Mouse (Mus musculus) CH12.LX (cell line): ENCODE measurements around the gene Lmod2. TPM values are rescaled to one million over a fixed set of nuclear protein-coding genes. Genes with fewer than 3 reads are reported as not detected.

ENCODE experiments used
- DNase-seq: peaks from one replicate; pipeline ENCODE4 v3.0.0-alpha.2; 2013; ENCODE audit errors: extremely low read depth
- H3K27ac ChIP-seq: 2 replicates; pipeline ENCODE4 v1.5.1; 2012; ENCODE audit warnings: low read depth, mild to moderate bottlenecking, control low read depth, moderate library complexity; ENCODE audit not compliant: insufficient read depth
- H3K27me3 ChIP-seq: replicated peaks from 2 replicates; pipeline ENCODE3; 2012; ENCODE audit warnings: inconsistent platforms
- H3K36me3 ChIP-seq, 2 experiments: replicated peaks in 1 of 2; 2 replicates each; pipeline versions ENCODE3 to v1.6.1; 2012; ENCODE audit warnings: inconsistent platforms in 1 of 2, low read length in 1 of 2, mild to moderate bottlenecking in 1 of 2, mixed read lengths in 1 of 2, moderate library complexity in 1 of 2; ENCODE audit not compliant: control insufficient read depth in 1 of 2, insufficient read depth in 1 of 2
- H3K4me1 ChIP-seq, 2 experiments: 2 replicates each; pipeline ENCODE4 v1.6.1; 2012; ENCODE audit warnings: inconsistent platforms in 1 of 2, moderate library complexity in 1 of 2; ENCODE audit not compliant: insufficient read depth in 2 of 2, control insufficient read depth in 1 of 2
- H3K4me2 ChIP-seq: 2 replicates; pipeline ENCODE4 v1.6.1; 2012; ENCODE audit warnings: low read depth, mild to moderate bottlenecking, control low read depth; ENCODE audit not compliant: poor library complexity, insufficient read depth, severe bottlenecking
- H3K4me3 ChIP-seq, 3 experiments: fragments of 150-350 bp in 1 of 3; sonication (generic) in 1 of 3; replicated peaks in 1 of 3; 2 replicates each; pipeline versions ENCODE3 to v1.5.1; 2011 to 2012; ENCODE audit warnings: low read depth in 2 of 3, low read length in 2 of 3, mild to moderate bottlenecking in 2 of 3, moderate library complexity in 2 of 3, control low read depth in 1 of 3, improper control_type of control experiment in 1 of 3, inconsistent platforms in 1 of 3, mixed read lengths in 1 of 3; ENCODE audit not compliant: poor library complexity in 1 of 3
- H3K79me2 ChIP-seq: replicated peaks from 2 replicates; pipeline ENCODE4 v1.6.1; 2012; ENCODE audit warnings: mild to moderate bottlenecking, moderate library complexity; ENCODE audit not compliant: control insufficient read depth, poor library complexity, insufficient read depth, severe bottlenecking; ENCODE audit errors: extremely low read depth
- H3K9ac ChIP-seq: 2 replicates; pipeline ENCODE4 v1.6.1; 2012; ENCODE audit warnings: low read depth, mild to moderate bottlenecking, control low read depth, moderate library complexity; ENCODE audit not compliant: insufficient read depth
- H3K9me3 ChIP-seq: replicated peaks from 2 replicates; pipeline ENCODE3; 2012; ENCODE audit warnings: low read length, inconsistent platforms, mixed read lengths
- CHD1 ChIP-seq: IDR thresholded peaks from 2 replicates; pipeline ENCODE4 v1.6.1; 2012; ENCODE audit warnings: low read depth, low read length, improper control_type of control experiment, inconsistent platforms
- E2F4 ChIP-seq: IDR thresholded peaks from 2 replicates; pipeline ENCODE4 v1.6.1; 2011; ENCODE audit warnings: low read depth, low read length, improper control_type of control experiment; ENCODE audit not compliant: insufficient replicate concordance
- ELF1 ChIP-seq: IDR thresholded peaks from 2 replicates; pipeline ENCODE4 v1.6.1; 2014; ENCODE audit warnings: low read depth, mild to moderate bottlenecking, inconsistent platforms, low read length, improper control_type of control experiment
- ETS1 ChIP-seq: conservative IDR thresholded peaks from 2 replicates; pipeline ENCODE4 v1.6.1; 2012; ENCODE audit warnings: low read depth, mild to moderate bottlenecking, inconsistent platforms, low read length, improper control_type of control experiment, moderate library complexity
- JUN ChIP-seq: IDR thresholded peaks from 2 replicates; pipeline ENCODE4 v1.6.1; 2011; ENCODE audit warnings: low read depth, mild to moderate bottlenecking, low read length, improper control_type of control experiment, moderate library complexity; ENCODE audit not compliant: insufficient read depth
- KAT2A ChIP-seq: IDR thresholded peaks from 2 replicates; pipeline ENCODE4 v1.6.1; 2012; ENCODE audit warnings: low read length, improper control_type of control experiment, inconsistent platforms; ENCODE audit not compliant: insufficient replicate concordance
- MAFK ChIP-seq: IDR thresholded peaks from 2 replicates; pipeline ENCODE4 v1.6.1; 2011; ENCODE audit warnings: low read length, improper control_type of control experiment; ENCODE audit not compliant: insufficient replicate concordance
- MAZ ChIP-seq: IDR thresholded peaks from 2 replicates; pipeline ENCODE4 v1.6.1; 2012; ENCODE audit warnings: low read depth, mild to moderate bottlenecking, inconsistent platforms, low read length, improper control_type of control experiment, moderate library complexity
- MEF2A ChIP-seq: IDR thresholded peaks from 2 replicates; pipeline ENCODE4 v1.6.1; 2014; ENCODE audit warnings: low read depth, mild to moderate bottlenecking, inconsistent platforms, low read length, improper control_type of control experiment, borderline replicate concordance
- MXI1 ChIP-seq: IDR thresholded peaks from 2 replicates; pipeline ENCODE4 v1.6.1; 2011; ENCODE audit warnings: mild to moderate bottlenecking, low read depth, low read length, improper control_type of control experiment
- PAX5 ChIP-seq: IDR thresholded peaks from 2 replicates; pipeline ENCODE4 v1.6.1; 2012; ENCODE audit warnings: low read length, inconsistent platforms, mixed read lengths
- RCOR1 ChIP-seq: conservative IDR thresholded peaks from 2 replicates; pipeline ENCODE4 v1.6.1; 2012; ENCODE audit warnings: low read depth, mild to moderate bottlenecking, inconsistent platforms, low read length, improper control_type of control experiment
- SIN3A ChIP-seq: IDR thresholded peaks from 2 replicates; pipeline ENCODE4 v1.6.1; 2012; ENCODE audit warnings: low read length, improper control_type of control experiment, inconsistent platforms
- TBP ChIP-seq: conservative IDR thresholded peaks from 2 replicates; pipeline ENCODE4 v1.6.1; 2011; ENCODE audit warnings: low read depth, low read length, improper control_type of control experiment
- UBTF ChIP-seq: IDR thresholded peaks from 2 replicates; pipeline ENCODE4 v1.6.1; 2012; ENCODE audit warnings: low read depth, mild to moderate bottlenecking, inconsistent platforms, low read length, improper control_type of control experiment, moderate library complexity
- ZKSCAN1 ChIP-seq: IDR thresholded peaks from 2 replicates; pipeline ENCODE4 v1.6.1; 2012; ENCODE audit warnings: low read depth, inconsistent platforms, low read length, improper control_type of control experiment, borderline replicate concordance
- dilution Hi-C: fragments of 300-500 bp; cut with MboI; formaldehyde crosslinking; loops from 2 replicates; pipeline ENCODE4 v1.14.3; 2020; ENCODE audit warnings: low sequenced_read_pairs; ENCODE audit not compliant: extremely low pct_unique_long_range_greater_than_20kb, extremely low pct_ligation_motif_present
- in situ Hi-C: fragments of 300-500 bp; cut with MboI; formaldehyde crosslinking; loops from 3 replicates; pipeline ENCODE4 v1.14.3; 2019; ENCODE audit warnings: low sequenced_read_pairs, low pct_ligation_motif_present, low pct_unique_long_range_greater_than_20kb, mixed read lengths
- polyA plus RNA-seq: library from polyadenylated mRNA; unstranded; fragments of >175 nt; gene quantifications from 2 replicates; pipeline ENCODE4 v1.2.1, GENCODE M21; 2012; ENCODE audit warnings: low read depth; ENCODE audit not compliant: insufficient read length
- total RNA-seq, 2 experiments: library from RNA; depleted of rRNA; stranded (reverse); fragments of 300-350 nt in 1 of 2; fragments of >200 nt in 1 of 2; gene quantifications; 2 replicates each; pipeline ENCODE4 v1.2.3; 2012 to 2014

Gene Lmod2
- total and polyA plus RNA-seq, 3 experiments, result not detected

- Histone ChIP-seq H3K4me2 (no peak overlapping the region), H3K4me1 (peaks cover 4 to 22% of the 10 kb centered on the region in 2 experiments), H3K9me3 (no peaks in the 10 kb centered on the region), H3K27me3 (no peaks in the 10 kb centered on the region), H3K79me2 (no peaks in the 10 kb centered on the region), H3K36me3 (peaks cover 6 to 27% of the 10 kb centered on the region in 2 experiments), H3K4me3 (no peak overlapping the region), H3K27ac (no peak overlapping the region), H3K9ac (no peak overlapping the region)
- in situ Hi-C loops, result no loop called here
- DNase-seq, result no peak
- no peak for TF ChIP-seq UBTF
- TF ChIP-seq CHD1, result no peak
- no peak for TF ChIP-seq SIN3A
- TF ChIP-seq E2F4, result no peak
- no peak for TF ChIP-seq MAFK
- dilution Hi-C loops, result no loop called here
Measured at GRCm38 (mm10) chr6:24610358-24610757, 12.8 kb downstream of the Lmod2 start.

- Histone ChIP-seq H3K79me2 (no peaks in the 10 kb centered on the region), H3K36me3 (peaks cover 14 to 42% of the 10 kb centered on the region in 2 experiments), H3K4me3 (no peak overlapping the region), H3K4me2 (no peak overlapping the region), H3K9ac (no peak overlapping the region), H3K27ac (no peak overlapping the region), H3K27me3 (no peaks in the 10 kb centered on the region), H3K4me1 (peaks cover 4 to 20% of the 10 kb centered on the region in 2 experiments), H3K9me3 (no peaks in the 10 kb centered on the region)
- no peak for DNase-seq
- in situ Hi-C loops, result no loop called here
- dilution Hi-C loops, result no loop called here
- no peak for TF ChIP-seq UBTF
- no peak for TF ChIP-seq ZKSCAN1
- no peak for TF ChIP-seq JUN
- no peak for TF ChIP-seq MXI1
- TF ChIP-seq PAX5, result no peak
- TF ChIP-seq ETS1, result no peak
- no peak for TF ChIP-seq MAFK
- no peak for TF ChIP-seq RCOR1
- no peak for TF ChIP-seq SIN3A
- TF ChIP-seq KAT2A, result no peak
- TF ChIP-seq MEF2A, result no peak
- TF ChIP-seq TBP, result no peak
- TF ChIP-seq ELF1, result no peak
- TF ChIP-seq MAZ, result no peak
Measured at GRCm38 (mm10) chr6:24612074-24612755, 14.7 kb downstream of the Lmod2 start.
